Mouse (Mus musculus) E14TG2a.4 (cell line): ENCODE measurements around the gene Snx5.

Source experiments
- H3K27me3 ChIP-seq: 2 replicates; pipeline ENCODE4 v1.6.1; 2014; ENCODE audit warnings: low read length, control low read depth; ENCODE audit not compliant: insufficient read depth
- H3K36me3 ChIP-seq: 2 replicates; pipeline ENCODE4 v1.6.1; 2014; ENCODE audit warnings: low read length, control low read depth; ENCODE audit not compliant: insufficient read depth
- H3K4me1 ChIP-seq: replicated peaks from 2 replicates; pipeline ENCODE4 v1.6.1; 2014; ENCODE audit warnings: low read depth, low read length, control low read depth
- H3K4me3 ChIP-seq: replicated peaks from 2 replicates; pipeline ENCODE4 v1.5.1; 2014; ENCODE audit warnings: mild to moderate bottlenecking, low read length
- H3K9me3 ChIP-seq: 2 replicates; pipeline ENCODE4 v1.6.1; 2014; ENCODE audit warnings: low read length, control low read depth
- CTCF ChIP-seq: conservative IDR thresholded peaks from 2 replicates; pipeline ENCODE4 v1.5.1; 2014; ENCODE audit warnings: low read length
- NANOG ChIP-seq: IDR thresholded peaks from 2 replicates; pipeline ENCODE4 v1.6.1; 2014; ENCODE audit warnings: borderline replicate concordance, low read length, mixed read lengths
- POU5F1 ChIP-seq: IDR thresholded peaks from 2 replicates; pipeline ENCODE4 v1.6.1; 2014; ENCODE audit warnings: low read length, borderline replicate concordance

Gene Snx5

GRCm38 (mm10) chr2:144236791-144237584 lies 33.7 kb downstream of the Snx5 start:
- TF ChIP-seq CTCF (no peak), POU5F1 (no peak), NANOG (no peak)
- H3K36me3 ChIP-seq = no peaks in the 10 kb centered on the region
- no peak overlapping the region for H3K4me3 ChIP-seq
- no peaks in the 10 kb centered on the region for H3K27me3 ChIP-seq
- H3K4me1 ChIP-seq = no peaks in the 10 kb centered on the region
- H3K9me3 ChIP-seq = no peaks in the 10 kb centered on the region

DNA sequence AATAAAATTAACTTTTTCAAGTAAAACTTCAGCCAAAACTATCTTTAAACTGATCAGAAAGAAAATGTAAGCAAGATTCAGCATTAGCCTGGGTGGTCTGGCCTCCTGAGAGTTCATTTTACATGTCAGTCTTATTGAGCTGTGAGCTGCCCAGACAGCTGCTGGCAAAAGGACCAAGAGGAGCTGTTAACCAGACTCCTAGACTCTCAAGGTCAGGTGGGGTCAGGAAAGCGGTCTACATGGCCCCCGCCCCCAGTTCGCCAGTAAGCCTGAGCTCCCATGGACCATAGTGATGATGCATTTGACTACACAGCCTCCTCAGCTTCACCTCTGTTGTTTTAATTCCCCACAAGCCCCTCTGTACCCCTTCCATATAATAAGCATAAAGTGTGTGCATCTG lies 34.9 kb downstream of the Snx5 start:
- no peaks in the 10 kb centered on the region for H3K36me3 ChIP-seq
- no peaks in the 10 kb centered on the region for H3K4me1 ChIP-seq
- H3K4me3 ChIP-seq = no peak overlapping the region
- H3K27me3 ChIP-seq = no peaks in the 10 kb centered on the region; the same call in 1 of the 2 replicates
- TF ChIP-seq CTCF (no peak), NANOG (no peak), POU5F1 (no peak)
- H3K9me3 ChIP-seq = no peaks in the 10 kb centered on the region

DNA sequence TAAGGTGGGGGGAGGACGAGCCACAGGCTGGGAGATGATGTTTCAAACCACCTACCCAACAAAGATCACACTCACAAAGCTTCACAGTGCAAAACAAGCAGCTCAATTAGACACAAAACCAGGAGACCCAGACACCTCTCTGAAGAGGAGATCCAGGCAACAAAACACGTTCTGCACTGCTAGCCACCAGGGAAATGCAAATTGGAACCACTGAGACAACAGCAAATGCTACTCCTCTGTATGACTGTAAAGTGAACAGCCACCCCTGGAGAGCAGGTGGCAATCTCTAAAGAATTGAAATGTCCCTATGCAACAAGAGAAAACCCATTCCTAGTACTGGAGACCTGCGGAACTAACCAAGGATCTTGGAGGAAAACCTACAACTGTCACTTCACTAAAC lies 37.2 kb downstream of the Snx5 start:
- TF ChIP-seq NANOG (no peak), POU5F1 (no peak), CTCF (no peak)
- Histone ChIP-seq H3K4me1 (no peaks in the 10 kb centered on the region), H3K9me3 (no peaks in the 10 kb centered on the region), H3K36me3 (no peaks in the 10 kb centered on the region), H3K27me3 (no peaks in the 10 kb centered on the region; the same call in 1 of the 2 replicates), H3K4me3 (no peak overlapping the region)

DNA sequence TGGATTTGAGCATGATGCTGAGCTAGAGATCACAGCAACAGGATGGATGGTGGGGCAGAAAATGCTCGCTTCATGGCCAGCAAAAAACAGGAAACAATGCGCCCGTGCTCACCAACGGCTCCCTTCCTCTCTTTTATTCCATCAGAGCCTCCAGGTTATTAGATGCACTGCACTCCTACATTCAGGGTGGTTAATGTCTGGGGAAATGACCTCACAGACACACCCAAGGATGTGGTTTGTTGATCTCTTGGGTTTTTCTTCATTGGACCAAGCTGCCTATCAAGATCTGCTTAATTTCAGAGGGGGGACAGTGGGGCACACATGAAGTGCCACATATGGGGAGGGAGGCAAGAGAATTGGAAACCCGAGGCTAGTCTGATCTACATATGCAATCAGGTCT lies 39.6 kb downstream of the Snx5 start:
- H3K27me3 ChIP-seq = no peaks in the 10 kb centered on the region; the same call in 1 of the 2 replicates
- H3K4me3 ChIP-seq = no peak overlapping the region
- H3K4me1 ChIP-seq = no peaks in the 10 kb centered on the region
- TF ChIP-seq NANOG (no peak), POU5F1 (no peak), CTCF (no peak)
- H3K36me3 ChIP-seq = no peaks in the 10 kb centered on the region
- peaks cover 5% of the 10 kb centered on the region; the same call in 1 of the 2 replicates for H3K9me3 ChIP-seq

DNA sequence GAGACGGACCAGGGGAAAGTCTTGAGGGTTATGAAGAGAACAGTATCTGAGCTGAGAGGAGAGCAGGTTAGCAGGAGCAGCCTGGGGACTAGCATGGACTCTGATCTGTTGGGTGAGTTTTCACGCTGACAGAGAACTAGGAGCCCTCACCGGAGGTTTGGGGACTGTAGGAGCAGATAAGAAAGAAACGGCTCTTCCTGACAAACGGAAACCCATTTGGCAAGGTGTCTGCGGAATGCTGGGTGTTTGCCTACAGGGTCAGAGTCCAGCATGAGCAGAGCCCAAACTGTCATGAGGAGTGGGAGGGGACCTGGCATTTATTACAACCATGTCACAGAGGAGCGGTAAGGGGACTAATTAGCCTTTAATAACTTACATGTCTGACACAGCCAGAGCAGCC lies 40.2 kb downstream of the Snx5 start:
- no peaks in the 10 kb centered on the region; the same call in 1 of the 2 replicates for H3K27me3 ChIP-seq
- no peaks in the 10 kb centered on the region for H3K4me1 ChIP-seq
- TF ChIP-seq CTCF = no peak
- TF ChIP-seq NANOG = no peak
- no peak for TF ChIP-seq POU5F1
- H3K36me3 ChIP-seq = no peaks in the 10 kb centered on the region
- peaks cover 5% of the 10 kb centered on the region; the same call in 1 of the 2 replicates for H3K9me3 ChIP-seq
- no peak overlapping the region for H3K4me3 ChIP-seq

- no peak for TF ChIP-seq POU5F1
- no peak for TF ChIP-seq NANOG
- TF ChIP-seq CTCF = no peak
- H3K4me1 ChIP-seq = peaks cover 2% of the 10 kb centered on the region; the same call in 1 of the 2 replicates
- H3K36me3 ChIP-seq = no peaks in the 10 kb centered on the region
- H3K27me3 ChIP-seq = no peaks in the 10 kb centered on the region; the same call in 1 of the 2 replicates
- peaks cover 5% of the 10 kb centered on the region; the same call in 1 of the 2 replicates for H3K9me3 ChIP-seq
- H3K4me3 ChIP-seq = no peak overlapping the region
These were observed 41.1 kb downstream of the Snx5 start for GRCm38 (mm10) chr2:144229647-144230046.

- Histone ChIP-seq H3K9me3 (peaks cover 5% of the 10 kb centered on the region; the same call in 1 of the 2 replicates), H3K4me1 (peaks cover 10% of the 10 kb centered on the region), H3K4me3 (no peak overlapping the region), H3K27me3 (no peaks in the 10 kb centered on the region; the same call in 1 of the 2 replicates), H3K36me3 (no peaks in the 10 kb centered on the region)
- TF ChIP-seq POU5F1 = no peak
- TF ChIP-seq NANOG = no peak
- TF ChIP-seq CTCF = no peak
These were observed 42.0 kb downstream of the Snx5 start for GRCm38 (mm10) chr2:144228521-144229346.
